Mouse (Mus musculus): Measurements from ENCODE around the gene Gsto2. TPM values are rescaled to one million over a fixed set of nuclear protein-coding genes. Genes with fewer than 3 reads are reported as not detected.

The Gsto2 gene
- 0.13 and 0.32 TPM in 2 replicates for polyA plus RNA-seq (2012; rRNA removed)

GRCm38 (mm10) chr19:47865353-47865947 lies at the start of gene Gsto2:
Gsto2 (plus strand) TSS chr19:47865534.
- no peaks in the 10 kb centered on the region for H3K4me1 ChIP-seq (ENCODE audit: control insufficient read depth, insufficient read depth, insufficient read length)
- no peaks in the 10 kb centered on the region for H3K27me3 ChIP-seq (ENCODE audit: control insufficient read depth, insufficient read depth, low read length)
- peak within 1 kb of the TSS; percentile 89 for H3K27ac ChIP-seq (ENCODE audit: insufficient read depth, low read length)

GRCm38 (mm10) chr19:47817692-47818091 lies 47.6 kb upstream of the Gsto2 start:
- no peak overlapping the region for H3K27ac ChIP-seq (ENCODE audit: insufficient read depth, low read length)
- no peak overlapping the region for H3K4me3 ChIP-seq (ENCODE audit: extremely low read depth, insufficient read depth, insufficient read length)
- H3K36me3 ChIP-seq (ENCODE audit: control insufficient read depth, insufficient read depth, low read length): no peaks in the 10 kb centered on the region
- TF ChIP-seq POLR2A (IDR thresholded peaks at IDR 0.05; ENCODE audit: low read depth, low read length) (no peak), CTCF (IDR thresholded peaks at IDR 0.05; ENCODE audit: extremely low read depth, insufficient read depth, insufficient read length, insufficient replicate concordance) (no peak)
- 52% methylated on average over 9 of the region's 9 CpGs for WGBS
- H3K27me3 ChIP-seq (ENCODE audit: control insufficient read depth, insufficient read depth, low read length): no peaks in the 10 kb centered on the region
- DNase-seq (ENCODE audit: low read depth in 1 of 2, low spot score in 2 of 2): no peak
- no peaks in the 10 kb centered on the region for H3K4me1 ChIP-seq (ENCODE audit: control insufficient read depth, insufficient read depth, insufficient read length)

More at GRCm38 (mm10) chr19:47865353-47865947, at the start of gene Gsto2:
- peak within 1 kb of the TSS; percentile 91 for H3K4me3 ChIP-seq (ENCODE audit: extremely low read depth, insufficient read depth, insufficient read length)
- TF ChIP-seq POLR2A (IDR thresholded peaks at IDR 0.05; ENCODE audit: low read depth, low read length) (peak; percentile 66), CTCF (IDR thresholded peaks at IDR 0.05; ENCODE audit: extremely low read depth, insufficient read depth, insufficient read length, insufficient replicate concordance) (peak; percentile 59; the same call in 1 of the 2 replicates)
- DNase-seq (ENCODE audit: low read depth in 1 of 2, low spot score in 2 of 2): peak; percentile 92 to 94
- under 1% methylated on average over 49 of the region's 49 CpGs for WGBS
- H3K36me3 ChIP-seq (ENCODE audit: control insufficient read depth, insufficient read depth, low read length): no peaks in the 10 kb centered on the region

- peak; percentile 60; the same call in 1 of the 2 replicates for TF ChIP-seq CTCF (IDR thresholded peaks at IDR 0.05; ENCODE audit: extremely low read depth, insufficient read depth, insufficient read length, insufficient replicate concordance)
- TF ChIP-seq POLR2A (IDR thresholded peaks at IDR 0.05; ENCODE audit: low read depth, low read length): no peak
- H3K27me3 ChIP-seq (ENCODE audit: control insufficient read depth, insufficient read depth, low read length): no peaks in the 10 kb centered on the region
- no peak overlapping the region for H3K27ac ChIP-seq (ENCODE audit: insufficient read depth, low read length)
- H3K4me1 ChIP-seq (ENCODE audit: control insufficient read depth, insufficient read depth, insufficient read length): no peaks in the 10 kb centered on the region
- no peak overlapping the region for H3K4me3 ChIP-seq (ENCODE audit: extremely low read depth, insufficient read depth, insufficient read length)
- H3K36me3 ChIP-seq (ENCODE audit: control insufficient read depth, insufficient read depth, low read length): no peaks in the 10 kb centered on the region
- WGBS: 17% methylated on average over 8 of the region's 9 CpGs
- DNase-seq (ENCODE audit: low read depth in 1 of 2, low spot score in 2 of 2): peak; percentile 41 to 54
Observed at GRCm38 (mm10) chr19:47820832-47821493, 44.4 kb upstream of the Gsto2 start.

GRCm38 (mm10) chr19:47821494-47821872 lies 43.9 kb upstream of the Gsto2 start:
- H3K4me3 ChIP-seq (ENCODE audit: extremely low read depth, insufficient read depth, insufficient read length): no peak overlapping the region
- 13% methylated on average over 7 of the region's 7 CpGs for WGBS
- H3K27ac ChIP-seq (ENCODE audit: insufficient read depth, low read length): no peak overlapping the region
- no peaks in the 10 kb centered on the region for H3K36me3 ChIP-seq (ENCODE audit: control insufficient read depth, insufficient read depth, low read length)
- H3K27me3 ChIP-seq (ENCODE audit: control insufficient read depth, insufficient read depth, low read length): no peaks in the 10 kb centered on the region
- DNase-seq (ENCODE audit: low read depth in 1 of 2, low spot score in 2 of 2): no peak
- TF ChIP-seq POLR2A (IDR thresholded peaks at IDR 0.05; ENCODE audit: low read depth, low read length) (no peak), CTCF (IDR thresholded peaks at IDR 0.05; ENCODE audit: extremely low read depth, insufficient read depth, insufficient read length, insufficient replicate concordance) (no peak)
- H3K4me1 ChIP-seq (ENCODE audit: control insufficient read depth, insufficient read depth, insufficient read length): no peaks in the 10 kb centered on the region

GRCm38 (mm10) chr19:47822143-47822796 lies 43.1 kb upstream of the Gsto2 start:
- Histone ChIP-seq H3K4me1 (ENCODE audit: control insufficient read depth, insufficient read depth, insufficient read length) (no peaks in the 10 kb centered on the region), H3K36me3 (ENCODE audit: control insufficient read depth, insufficient read depth, low read length) (no peaks in the 10 kb centered on the region), H3K4me3 (ENCODE audit: extremely low read depth, insufficient read depth, insufficient read length) (no peak overlapping the region), H3K27me3 (ENCODE audit: control insufficient read depth, insufficient read depth, low read length) (no peaks in the 10 kb centered on the region), H3K27ac (ENCODE audit: insufficient read depth, low read length) (no peak overlapping the region)
- no peak for DNase-seq (ENCODE audit: low read depth in 1 of 2, low spot score in 2 of 2)
- 28% methylated on average over 7 of the region's 8 CpGs for WGBS
- TF ChIP-seq POLR2A (IDR thresholded peaks at IDR 0.05; ENCODE audit: low read depth, low read length) (no peak), CTCF (IDR thresholded peaks at IDR 0.05; ENCODE audit: extremely low read depth, insufficient read depth, insufficient read length, insufficient replicate concordance) (no peak)

- Histone ChIP-seq H3K36me3 (ENCODE audit: control insufficient read depth, insufficient read depth, low read length) (no peaks in the 10 kb centered on the region), H3K27me3 (ENCODE audit: control insufficient read depth, insufficient read depth, low read length) (no peaks in the 10 kb centered on the region), H3K27ac (ENCODE audit: insufficient read depth, low read length) (no peak overlapping the region), H3K4me3 (ENCODE audit: extremely low read depth, insufficient read depth, insufficient read length) (no peak overlapping the region), H3K4me1 (ENCODE audit: control insufficient read depth, insufficient read depth, insufficient read length) (no peaks in the 10 kb centered on the region)
- TF ChIP-seq CTCF (IDR thresholded peaks at IDR 0.05; ENCODE audit: extremely low read depth, insufficient read depth, insufficient read length, insufficient replicate concordance) (no peak), POLR2A (IDR thresholded peaks at IDR 0.05; ENCODE audit: low read depth, low read length) (no peak)
- DNase-seq (ENCODE audit: low read depth in 1 of 2, low spot score in 2 of 2): no peak
- WGBS: 80% methylated on average over 5 of the region's 5 CpGs
Observed at GRCm38 (mm10) chr19:47824026-47824425, 41.3 kb upstream of the Gsto2 start.
